Mouse (Mus musculus) neural tube, embryonic 14.5 days (tissue): ENCODE results near the gene Ccdc88c. TPM values are rescaled to one million over a fixed set of nuclear protein-coding genes. Genes with fewer than 3 reads are reported as not detected.

Experiments used
- ATAC-seq: fragments of 200-750 bp; cut with Nextera tagmentation; 2 replicates; pipeline ENCODE4 v1.8.0; 2017; ENCODE audit warnings: low read depth, mild to moderate bottlenecking, moderate TSS enrichment, moderate library complexity
- H3K27ac ChIP-seq: fragments of 300-500 bp; sonication (generic); 2 replicates; pipeline ENCODE4 v1.5.1; 2014; ENCODE audit warnings: low read depth, mild to moderate bottlenecking, control low read depth, low read length, moderate library complexity, mixed read lengths
- H3K27me3 ChIP-seq: fragments of 300-500 bp; sonication (generic); 2 replicates; pipeline ENCODE4 v1.6.1; 2014; ENCODE audit warnings: low read length; ENCODE audit not compliant: control insufficient read depth, insufficient read depth
- H3K36me3 ChIP-seq: fragments of 300-500 bp; sonication (generic); 2 replicates; pipeline ENCODE4 v1.6.1; 2014; ENCODE audit warnings: low read length, mixed read lengths; ENCODE audit not compliant: control insufficient read depth, insufficient read depth
- H3K4me1 ChIP-seq: fragments of 300-500 bp; sonication (generic); 2 replicates; pipeline ENCODE4 v1.6.1; 2014; ENCODE audit warnings: low read length; ENCODE audit not compliant: control insufficient read depth, insufficient read depth
- H3K4me2 ChIP-seq: fragments of 300-500 bp; sonication (generic); 2 replicates; pipeline ENCODE4 v1.6.1; 2014; ENCODE audit warnings: mild to moderate bottlenecking, low read depth, low read length, control low read depth
- H3K4me3 ChIP-seq: fragments of 300-500 bp; sonication (generic); 2 replicates; pipeline ENCODE4 v1.5.1; 2014; ENCODE audit warnings: low read depth, low read length, control low read depth, mixed read lengths
- H3K9ac ChIP-seq: fragments of 300-500 bp; sonication (generic); replicated peaks from 2 replicates; pipeline ENCODE4 v1.6.1; 2014; ENCODE audit warnings: low read depth, mild to moderate bottlenecking, control low read depth, low read length, mixed read lengths
- H3K9me3 ChIP-seq: fragments of 300-500 bp; sonication (generic); 2 replicates; pipeline ENCODE4 v1.6.1; 2016; ENCODE audit warnings: low read length; ENCODE audit not compliant: control insufficient read depth
- WGBS: fragments of 180-500 bp; shearing (Covaris S2); extraction: QIAGEN DNeasy Blood & Tissue Kit; methylation state at CpG from one replicate; pipeline ENCODE4 v1.1.7; 2014; 5-methylcytosine and 5-hydroxymethylcytosine counted together
- polyA plus RNA-seq: library from polyadenylated mRNA; unstranded; fragments of >200 nt; fragmentation: Nextera tagmentation; extraction: Ambion mirVana; gene quantifications from 2 replicates; pipeline ENCODE4 v1.2.1, GENCODE M21; 2014

The Ccdc88c gene
- polyA plus RNA-seq, 1 experiment from 2014 or later: 13.6 TPM

DNA sequence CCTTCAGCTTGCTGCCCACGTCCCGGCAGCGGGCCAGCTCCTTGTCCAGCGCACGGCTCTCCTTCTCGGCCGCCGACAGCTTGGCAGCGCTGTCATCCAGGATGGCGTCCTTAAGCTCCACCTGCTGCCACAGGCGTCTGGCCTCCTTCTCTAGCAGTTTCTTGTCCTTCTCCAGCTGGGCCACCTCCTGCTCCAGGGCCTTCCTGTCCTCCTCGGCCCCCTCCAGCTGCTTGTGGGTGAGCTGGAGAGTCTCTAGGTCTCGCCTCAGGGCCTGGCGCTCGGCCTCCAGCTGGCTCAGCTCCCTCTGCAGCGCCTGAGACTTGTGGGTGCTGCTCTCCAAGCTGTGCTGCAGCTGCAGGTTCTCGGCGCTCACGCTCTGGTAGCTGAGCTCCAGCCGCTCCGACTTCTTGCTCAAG lies 83.9 kb downstream of the Ccdc88c start:
- no peak overlapping the region for H3K4me3 ChIP-seq
- no peak for ATAC-seq
- peaks cover 42% of the 10 kb centered on the region for H3K36me3 ChIP-seq
- H3K27ac ChIP-seq: no peak overlapping the region
- H3K9ac ChIP-seq: no peak overlapping the region
- H3K4me1 ChIP-seq: no peaks in the 10 kb centered on the region
- no peaks in the 10 kb centered on the region for H3K9me3 ChIP-seq
- H3K27me3 ChIP-seq: no peaks in the 10 kb centered on the region
- no peak overlapping the region for H3K4me2 ChIP-seq
- WGBS: 92% methylated on average over 21 of the region's 21 CpGs

DNA sequence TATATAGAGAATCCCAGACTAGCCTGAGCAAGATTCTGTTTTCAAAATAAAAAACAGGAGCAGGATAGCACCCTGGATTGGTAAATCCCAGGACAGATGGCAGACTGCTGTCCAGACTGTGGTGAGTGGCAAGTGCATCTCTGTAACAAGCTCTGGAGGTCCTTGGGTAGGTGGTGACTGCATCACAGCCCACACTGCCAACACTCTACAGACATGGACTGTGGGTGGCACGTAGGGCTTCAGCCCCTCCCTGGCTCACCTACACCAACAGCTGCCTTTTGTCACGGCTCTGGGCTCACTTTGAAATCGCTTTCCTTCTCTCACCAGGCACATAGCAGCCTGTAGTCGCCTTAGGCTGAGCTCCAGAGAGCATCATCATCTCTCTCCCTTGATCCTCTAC lies 85.7 kb downstream of the Ccdc88c start:
- Histone ChIP-seq H3K27me3 (no peaks in the 10 kb centered on the region), H3K4me1 (no peaks in the 10 kb centered on the region), H3K9ac (no peak overlapping the region), H3K9me3 (no peaks in the 10 kb centered on the region), H3K4me3 (no peak overlapping the region), H3K36me3 (peaks cover 46% of the 10 kb centered on the region), H3K27ac (no peak overlapping the region), H3K4me2 (no peak overlapping the region)
- WGBS: 89% methylated on average over 4 of the region's 4 CpGs
- no peak for ATAC-seq

DNA sequence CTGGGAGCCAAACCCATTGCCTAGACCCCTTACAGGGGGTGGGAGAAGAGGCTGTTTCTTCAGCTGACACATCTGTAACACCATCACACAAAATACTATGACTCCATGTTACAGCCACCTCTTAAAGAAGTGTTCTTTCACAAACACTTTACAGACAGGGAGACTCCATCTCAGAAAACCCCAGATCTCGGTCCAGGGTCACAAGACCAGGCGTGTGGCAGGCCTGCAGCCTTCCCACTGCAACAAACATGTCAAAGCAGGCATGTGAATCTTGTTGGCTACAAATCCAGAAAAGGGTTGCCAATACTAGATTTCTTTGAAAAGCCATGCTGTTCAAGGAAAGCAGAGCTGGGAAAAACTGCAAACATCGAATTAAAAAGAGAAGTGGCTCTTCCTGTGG lies 87.5 kb downstream of the Ccdc88c start:
- peaks cover 30% of the 10 kb centered on the region for H3K36me3 ChIP-seq

DNA sequence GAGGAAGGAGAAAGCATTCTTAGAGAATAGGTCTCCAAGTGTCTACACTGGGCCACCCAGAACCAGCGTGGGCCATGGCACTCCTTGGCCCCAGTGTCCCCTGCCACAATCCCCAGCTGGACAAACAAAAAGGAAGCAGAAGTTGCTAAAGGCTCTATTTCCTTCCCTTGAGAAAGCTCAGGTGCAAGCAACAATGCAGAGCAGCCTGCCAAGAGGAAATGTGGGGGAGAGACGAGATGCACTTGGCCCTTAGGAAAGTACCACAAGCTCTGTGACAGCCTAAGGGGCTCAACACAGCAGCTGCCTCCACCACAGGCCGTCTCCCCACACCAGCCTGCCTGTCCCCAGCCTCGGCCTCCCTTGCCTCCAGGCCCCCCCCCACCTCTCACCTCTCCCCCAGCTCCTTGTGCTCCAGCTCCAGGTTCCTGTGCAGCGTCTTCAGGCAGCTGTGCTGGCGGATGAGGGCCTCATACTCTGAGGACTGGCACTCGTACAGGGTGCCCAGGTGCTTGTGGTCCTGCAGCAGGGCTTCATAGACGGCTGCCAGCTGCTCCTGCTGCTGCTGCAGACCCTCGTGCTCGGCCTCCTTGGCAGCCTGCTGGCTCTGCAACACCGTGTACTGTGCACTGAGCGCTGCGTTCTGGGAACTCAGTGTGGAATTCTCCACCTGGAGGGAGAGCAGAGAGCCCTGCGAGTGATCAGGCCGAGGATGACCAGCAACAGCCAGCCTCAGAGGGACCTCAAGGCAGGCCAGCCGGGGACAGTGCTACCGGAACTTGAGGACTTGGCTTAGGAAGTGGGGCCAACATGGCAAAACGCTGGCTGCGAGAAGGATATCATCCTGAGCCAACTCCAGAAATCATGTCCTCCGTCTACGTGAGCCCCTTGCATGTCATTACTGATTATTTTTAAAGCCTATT lies 91.2 kb downstream of the Ccdc88c start:
- 76% methylated on average over 21 of the region's 21 CpGs for WGBS
- peak; percentile 41; the same call in 1 of the 2 replicates for ATAC-seq
- Histone ChIP-seq H3K4me1 (no peaks in the 10 kb centered on the region), H3K9me3 (no peaks in the 10 kb centered on the region), H3K27ac (no peak overlapping the region), H3K36me3 (peaks cover 22% of the 10 kb centered on the region; the same call in 1 of the 2 replicates), H3K27me3 (no peaks in the 10 kb centered on the region), H3K4me3 (no peak overlapping the region), H3K4me2 (no peak overlapping the region), H3K9ac (no peak overlapping the region)

More for the DNA sequence above, 87.5 kb downstream of the Ccdc88c start:
- H3K4me2 ChIP-seq: no peak overlapping the region
- no peak overlapping the region for H3K27ac ChIP-seq
- no peaks in the 10 kb centered on the region for H3K9me3 ChIP-seq
- no peaks in the 10 kb centered on the region for H3K4me1 ChIP-seq
- 93% methylated on average over 3 of the region's 3 CpGs for WGBS
- H3K27me3 ChIP-seq: no peaks in the 10 kb centered on the region
- H3K9ac ChIP-seq: no peak overlapping the region
- no peak overlapping the region for H3K4me3 ChIP-seq
- no peak for ATAC-seq

DNA sequence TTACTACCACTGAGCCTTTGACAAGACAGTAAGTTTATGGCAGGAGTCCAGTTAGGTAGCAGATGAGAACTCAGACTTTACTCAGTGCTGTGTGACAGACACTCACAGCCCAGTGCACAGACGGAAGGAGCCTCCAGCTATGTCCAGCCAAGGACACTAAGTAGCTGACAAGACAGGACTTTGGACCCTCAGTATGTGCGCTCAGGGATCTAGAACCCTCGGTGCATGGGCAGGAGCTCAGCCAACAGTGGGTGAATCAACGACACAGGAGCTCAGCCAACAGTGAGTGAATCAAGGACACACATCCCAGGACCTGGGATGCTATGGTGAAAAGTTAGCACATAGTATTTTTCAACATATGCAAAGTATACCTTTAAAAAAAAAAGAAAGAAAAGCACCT lies 92.1 kb downstream of the Ccdc88c start:
- Histone ChIP-seq H3K27ac (no peak overlapping the region), H3K4me1 (no peaks in the 10 kb centered on the region), H3K4me2 (no peak overlapping the region), H3K9me3 (no peaks in the 10 kb centered on the region), H3K36me3 (peaks cover 24% of the 10 kb centered on the region), H3K27me3 (no peaks in the 10 kb centered on the region), H3K4me3 (no peak overlapping the region), H3K9ac (no peak overlapping the region)
- WGBS: 89% methylated on average over 4 of the region's 4 CpGs
- no peak for ATAC-seq

DNA sequence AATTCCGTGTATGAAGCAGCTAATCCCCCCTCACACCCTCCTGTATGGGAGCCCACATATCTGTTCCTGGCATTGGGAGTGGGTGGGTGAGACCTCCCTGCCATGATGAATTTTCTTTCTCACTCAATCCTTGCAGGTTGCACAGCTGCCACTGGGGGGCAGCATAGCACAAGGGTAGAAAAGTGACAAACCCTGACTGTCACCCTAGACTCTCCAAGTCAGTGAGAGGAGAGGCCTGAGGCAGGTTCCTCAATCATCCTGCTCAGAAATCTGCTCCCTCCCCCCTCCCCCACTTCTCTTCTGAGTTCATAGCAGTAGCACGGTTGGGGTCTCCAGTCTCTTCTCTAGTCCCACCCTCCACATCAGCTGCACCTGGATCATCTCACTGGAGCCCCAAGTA lies 92.7 kb downstream of the Ccdc88c start:
- no peaks in the 10 kb centered on the region for H3K27me3 ChIP-seq
- 18% methylated on average over 2 of the region's 2 CpGs for WGBS
- H3K4me3 ChIP-seq: no peak overlapping the region
- H3K36me3 ChIP-seq: peaks cover 27% of the 10 kb centered on the region
- ATAC-seq: peak; percentile 57; the same call in 1 of the 2 replicates
- H3K9me3 ChIP-seq: no peaks in the 10 kb centered on the region
- no peak overlapping the region for H3K9ac ChIP-seq
- no peaks in the 10 kb centered on the region for H3K4me1 ChIP-seq
- no peak overlapping the region for H3K27ac ChIP-seq
- H3K4me2 ChIP-seq: no peak overlapping the region

DNA sequence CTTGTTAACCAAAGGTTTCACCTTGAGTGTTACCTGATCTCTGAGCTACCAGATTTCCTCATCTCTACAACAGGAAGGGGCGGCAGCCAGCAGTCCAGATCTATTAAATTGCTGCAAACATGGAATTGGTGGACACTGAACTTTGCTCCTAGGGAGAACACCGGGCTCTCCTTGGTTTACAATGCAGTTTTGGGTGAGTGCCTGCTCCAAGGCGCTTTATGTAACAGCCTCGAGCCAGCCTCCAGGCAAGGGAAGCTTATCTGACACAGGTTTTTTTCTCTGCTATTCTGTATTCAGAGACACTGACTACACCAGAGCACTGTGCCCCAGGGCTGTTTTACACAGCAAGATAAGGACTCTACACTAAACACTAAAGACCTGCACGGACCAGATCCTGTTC lies 94.1 kb downstream of the Ccdc88c start:
- H3K4me3 ChIP-seq: no peak overlapping the region
- no peaks in the 10 kb centered on the region for H3K27me3 ChIP-seq
- no peak overlapping the region for H3K27ac ChIP-seq
- H3K9me3 ChIP-seq: no peaks in the 10 kb centered on the region
- WGBS: 94% methylated on average over 5 of the region's 5 CpGs
- ATAC-seq: no peak
- no peaks in the 10 kb centered on the region for H3K4me1 ChIP-seq
- H3K36me3 ChIP-seq: peaks cover 21% of the 10 kb centered on the region
- no peak overlapping the region for H3K4me2 ChIP-seq
- H3K9ac ChIP-seq: no peak overlapping the region

DNA sequence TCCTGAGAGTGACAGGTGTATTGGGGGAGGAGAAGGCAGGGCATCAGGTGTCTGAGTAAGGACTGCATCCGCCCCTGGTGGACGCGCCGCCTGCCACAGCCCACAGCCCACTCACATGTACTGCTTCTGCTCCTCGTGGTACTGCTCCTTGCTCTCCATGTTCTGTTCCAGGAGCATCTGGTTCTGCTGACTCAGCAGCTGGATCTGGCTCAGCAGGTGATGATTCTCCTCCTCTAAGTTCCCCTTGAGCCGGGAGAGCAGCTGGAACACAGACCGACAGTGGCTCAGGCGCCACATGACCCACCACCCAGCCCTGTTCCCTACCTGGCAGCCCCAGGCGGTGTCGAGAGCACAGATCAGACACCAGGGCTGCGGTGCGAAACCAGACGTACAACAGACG lies 97.2 kb downstream of the Ccdc88c start:
- Histone ChIP-seq H3K9ac (no peak overlapping the region), H3K36me3 (peaks cover 26% of the 10 kb centered on the region), H3K4me3 (no peak overlapping the region), H3K4me1 (no peaks in the 10 kb centered on the region), H3K27ac (no peak overlapping the region), H3K9me3 (no peaks in the 10 kb centered on the region), H3K4me2 (no peak overlapping the region), H3K27me3 (no peaks in the 10 kb centered on the region)
- WGBS: 95% methylated on average over 14 of the region's 14 CpGs
- no peak for ATAC-seq

DNA sequence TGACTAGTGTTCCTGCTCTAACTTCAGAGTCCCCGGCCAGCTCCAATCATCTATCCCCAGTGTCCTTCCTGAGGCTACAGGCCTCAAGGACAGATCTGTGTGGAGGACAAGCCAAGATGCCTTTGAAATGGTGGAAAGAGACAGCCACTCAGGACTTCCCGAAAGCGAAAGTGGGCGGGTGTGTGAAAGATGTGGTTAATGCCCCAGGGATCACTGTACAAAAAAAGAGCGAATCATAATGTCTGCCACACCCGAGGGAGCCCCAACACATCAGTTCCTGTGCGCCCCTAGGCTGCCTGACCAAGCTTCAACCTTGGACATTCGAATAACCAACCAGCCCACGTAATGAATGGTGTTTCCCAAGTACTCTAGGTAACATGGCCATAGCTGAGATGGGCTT lies 100.6 kb downstream of the Ccdc88c start:
- no peak overlapping the region for H3K27ac ChIP-seq
- no peak overlapping the region for H3K9ac ChIP-seq
- H3K4me2 ChIP-seq: no peak overlapping the region
- no peaks in the 10 kb centered on the region for H3K4me1 ChIP-seq
- H3K4me3 ChIP-seq: no peak overlapping the region
- no peaks in the 10 kb centered on the region for H3K27me3 ChIP-seq
- WGBS: 93% methylated on average over 9 of the region's 9 CpGs
- H3K36me3 ChIP-seq: peaks cover 30% of the 10 kb centered on the region
- no peaks in the 10 kb centered on the region for H3K9me3 ChIP-seq
- ATAC-seq: no peak
